26 mouse cellular contexts compared by ENCODE assay signal in the genomic region with DNA sequence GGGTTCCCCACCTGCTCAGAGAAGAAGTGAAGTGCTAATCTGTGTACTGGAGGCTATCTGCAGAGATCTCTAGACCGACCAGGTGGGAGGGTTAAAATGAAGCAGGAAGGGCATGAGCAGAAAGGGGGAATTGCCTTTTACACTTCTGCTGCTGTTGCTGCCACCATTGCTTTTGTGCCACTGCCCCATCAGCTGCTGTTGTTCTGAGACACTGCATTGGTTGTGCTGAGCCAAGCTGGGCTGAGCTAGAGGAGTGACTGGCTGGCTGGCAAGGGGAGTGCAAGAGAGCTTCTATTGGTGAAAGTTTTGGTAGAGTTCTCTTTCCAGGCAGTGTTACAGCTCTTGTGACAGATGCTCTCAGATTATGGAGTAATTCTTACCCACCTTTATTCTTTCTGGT.
"Had no signal": no experiment of that assay in that cellular context is flagged by ENCODE, and none has a peak within 500 bp of the region (broad histone marks: within the 10 kb centered on the region; RNA-seq: fewer than 3 reads in every experiment).

No protein-coding gene starts in this region.

- H3K9me3 ChIP-seq: embryonic facial prominence, embryonic 12.5 days; embryonic facial prominence, embryonic 15.5 days had no signal

- H3K36me3 ChIP-seq: embryonic facial prominence, embryonic 10.5 days; embryonic facial prominence, embryonic 12.5 days; embryonic facial prominence, embryonic 13.5 days; embryonic facial prominence, embryonic 15.5 days; forebrain, embryonic 10.5 days; forebrain, embryonic 12.5 days; forebrain, embryonic 15.5 days had no signal

- H3K4me1 ChIP-seq: embryonic facial prominence, embryonic 10.5 days; embryonic facial prominence, embryonic 12.5 days; embryonic facial prominence, embryonic 13.5 days; embryonic facial prominence, embryonic 15.5 days; forebrain, embryonic 10.5 days; forebrain, embryonic 12.5 days; forebrain, embryonic 13.5 days; forebrain, embryonic 15.5 days had no signal

- H3K4me3 ChIP-seq: embryonic facial prominence, embryonic 10.5 days; embryonic facial prominence, embryonic 12.5 days; embryonic facial prominence, embryonic 13.5 days; embryonic facial prominence, embryonic 15.5 days; erythroblast, embryonic 14.5 days; forebrain, embryonic 10.5 days; forebrain, embryonic 12.5 days; forebrain, embryonic 13.5 days; forebrain, embryonic 15.5 days; gastrocnemius, adult 2 months; heart, adult 2 months had no signal

- DNase-seq: cerebellum, adult 2 months; cerebellum, adult 8-10 months; cerebellum, adult 9-10 months; cerebellum, adult 9-11 months; cerebellum, postnatal 10 days; cerebellum, postnatal 14 days; cerebellum, postnatal 25 days; cerebellum, postnatal 36 days; embryo, embryonic 11 days; forebrain, postnatal 0 days; gastrocnemius, adult 2 months; gastrocnemius, postnatal 10 days; gastrocnemius, postnatal 14 days; gastrocnemius, postnatal 25 days; gastrocnemius, postnatal 36 days; heart, adult 18-20 months; heart, adult 2 months had no signal

- H3K27me3 ChIP-seq: embryonic facial prominence, embryonic 12.5 days; embryonic facial prominence, embryonic 13.5 days; embryonic facial prominence, embryonic 15.5 days; forebrain, embryonic 12.5 days; forebrain, embryonic 13.5 days; forebrain, embryonic 15.5 days had no signal

- H3K27ac ChIP-seq: embryonic facial prominence, embryonic 10.5 days; embryonic facial prominence, embryonic 12.5 days; embryonic facial prominence, embryonic 13.5 days; embryonic facial prominence, embryonic 15.5 days; forebrain, embryonic 10.5 days; forebrain, embryonic 12.5 days; forebrain, embryonic 13.5 days; forebrain, embryonic 15.5 days; gastrocnemius, adult 2 months; heart, adult 2 months had no signal
